Mouse (Mus musculus) urinary bladder, adult 18-20 months (tissue): ENCODE data around the gene Galnt16.

ENCODE experiments used
- DNase-seq, 2 experiments: peaks; one replicate each; pipeline ENCODE4 v3.0.0; 2022; ENCODE audit warnings: low spot score in 2 of 2, mixed read lengths in 2 of 2

The Galnt16 gene

DNA sequence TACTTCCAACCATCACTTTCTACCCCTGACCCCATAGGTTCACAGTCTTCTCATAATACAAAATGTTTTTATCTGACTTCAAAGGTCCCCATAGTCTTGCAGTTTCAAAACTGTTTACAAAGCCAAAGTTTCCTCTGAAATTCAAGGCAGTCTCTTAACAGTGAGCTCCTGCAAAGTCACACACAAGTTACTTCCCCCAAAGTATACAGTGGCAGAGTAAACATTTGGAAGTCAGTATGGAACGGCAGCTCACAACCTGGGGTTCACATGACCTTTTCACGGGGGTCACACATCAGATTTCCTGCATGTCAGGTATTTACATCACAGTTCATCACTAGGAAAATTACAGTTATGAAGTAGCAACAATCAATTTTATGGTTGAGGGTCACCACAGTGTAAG, 145.9 kb downstream of the Galnt16 start:
- DNase-seq = no peak

DNA sequence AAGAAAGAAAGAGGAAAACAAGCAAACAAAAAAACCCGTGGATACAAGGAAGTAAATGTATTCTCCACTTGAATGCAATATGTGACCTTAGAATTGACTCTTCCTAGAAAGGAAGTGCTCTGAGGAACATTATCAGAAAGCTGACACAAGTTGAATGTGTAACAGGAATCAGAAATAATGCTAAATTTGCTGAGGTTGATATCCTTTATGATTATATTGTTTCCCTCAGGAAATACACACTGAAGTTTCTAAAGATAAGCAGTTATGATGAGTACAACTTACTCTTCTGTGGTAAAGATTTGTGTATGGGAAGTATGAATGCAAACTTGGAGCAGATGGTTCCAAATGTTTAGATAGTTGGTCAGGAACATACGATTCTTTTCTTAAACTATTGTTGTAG, 150.3 kb downstream of the Galnt16 start:
- no peak for DNase-seq

DNA sequence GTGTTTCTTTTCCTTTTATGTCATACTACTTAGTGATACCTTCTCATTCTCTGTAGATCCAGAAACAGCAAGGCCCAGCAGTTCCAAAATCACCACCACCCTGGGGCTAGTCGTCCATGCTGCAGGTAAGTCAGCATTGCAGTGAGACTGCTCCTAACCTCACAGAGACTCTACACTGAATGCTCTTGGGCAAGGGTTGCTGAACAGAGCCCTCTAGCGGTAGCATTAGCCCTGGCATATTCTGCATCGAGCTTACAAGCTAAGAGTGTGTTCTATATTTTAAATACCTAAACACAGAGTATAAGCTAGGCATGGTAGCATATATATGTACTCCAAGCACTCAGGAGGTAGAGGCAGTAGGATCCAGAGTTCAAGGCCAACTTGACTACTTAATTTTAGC, 155.1 kb downstream of the Galnt16 start:
- no peak for DNase-seq
